ENCODE assay signal across 8 mouse cellular contexts in the genomic region with DNA sequence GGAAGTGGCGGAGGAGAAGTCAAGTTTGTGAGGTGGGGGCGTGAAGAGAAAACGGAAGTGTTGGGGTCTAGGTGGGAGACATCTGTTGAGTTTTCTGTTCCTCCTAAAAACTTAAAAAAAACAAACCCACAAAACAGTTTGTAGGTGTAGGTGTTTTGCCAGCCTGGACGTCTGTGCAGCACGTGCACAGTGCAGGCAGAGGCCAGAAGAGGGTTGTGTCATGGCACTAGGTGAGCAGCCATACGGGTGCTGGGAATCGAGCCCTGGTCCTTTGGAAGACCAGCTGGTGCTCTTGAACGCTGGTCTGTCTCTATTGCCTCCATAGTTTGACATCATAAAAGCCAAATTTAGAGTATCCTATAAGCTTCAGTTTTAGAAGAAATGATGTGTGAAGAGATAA. TPM values are rescaled to one million over a fixed set of nuclear protein-coding genes. Genes with fewer than 3 reads are reported as not detected.
DNase-seq lines count a peak whose midpoint lies in the region; ATAC-seq and TF ChIP-seq lines count a peak whose summit lies in the region.

No protein-coding gene starts in this region.

- DNase-seq in heart, postnatal 0 days (ENCODE audit: low spot score) = no peak
- DNase-seq in heart, adult 18-20 months = no peak
- peak; percentile 44 for DNase-seq in ZHBTc4 (ENCODE audit: low read depth, low spot score)
- DNase-seq in liver, postnatal 0 days = peak; percentile 21
- no peak for DNase-seq in natural killer cell, adult 2 months (ENCODE audit: low spot score in 2 of 2)
- no peak for DNase-seq in right cerebral cortex, postnatal 10 days (ENCODE audit: low spot score in 2 of 2)

- WGBS in heart, postnatal 0 days = 10% methylated on average over 8 of the region's 8 CpGs
- WGBS in forebrain, embryonic 15.5 days = 15% methylated on average over 8 of the region's 8 CpGs
- 9% methylated on average over 8 of the region's 8 CpGs for WGBS in liver, postnatal 0 days (ENCODE audit: insufficient replicate concordance)

- H3K4me3 ChIP-seq in heart, postnatal 0 days (ENCODE audit: low read depth, low read length) = peak overlapping the region; percentile 74
- H3K4me3 ChIP-seq in forebrain, embryonic 15.5 days = peak overlapping the region; percentile 75
- peak overlapping the region; percentile 88 for H3K4me3 ChIP-seq in liver, postnatal 0 days (ENCODE audit: low read depth, low read length)

- peaks cover 11% of the 10 kb centered on the region for H3K4me1 ChIP-seq in heart, postnatal 0 days (ENCODE audit: control insufficient read depth, insufficient read depth)
- peaks cover 21% of the 10 kb centered on the region for H3K4me1 ChIP-seq in forebrain, embryonic 15.5 days
- peaks cover 17% of the 10 kb centered on the region for H3K4me1 ChIP-seq in liver, postnatal 0 days (ENCODE audit: insufficient read depth)

- peak overlapping the region; percentile 67 for H3K9ac ChIP-seq in heart, postnatal 0 days (replicated peaks; ENCODE audit: low read depth, low read length)
- H3K9ac ChIP-seq in forebrain, embryonic 15.5 days (replicated peaks) = peak overlapping the region; percentile 84
- peak overlapping the region; percentile 91 for H3K9ac ChIP-seq in liver, postnatal 0 days (replicated peaks)

- no peaks in the 10 kb centered on the region for H3K9me3 ChIP-seq in heart, postnatal 0 days (replicated peaks; ENCODE audit: control insufficient read depth, low read length)
- no peaks in the 10 kb centered on the region for H3K9me3 ChIP-seq in forebrain, embryonic 15.5 days
- no peaks in the 10 kb centered on the region for H3K9me3 ChIP-seq in liver, postnatal 0 days (ENCODE audit: low read length)

- no peaks in the 10 kb centered on the region for H3K27me3 ChIP-seq in heart, postnatal 0 days (ENCODE audit: control insufficient read depth, insufficient read depth, low read length)
- H3K27me3 ChIP-seq in forebrain, embryonic 15.5 days = no peaks in the 10 kb centered on the region
- H3K27me3 ChIP-seq in liver, postnatal 0 days (ENCODE audit: insufficient read depth, low read length) = no peaks in the 10 kb centered on the region

- peak overlapping the region; percentile 90 for H3K27ac ChIP-seq in heart, postnatal 0 days (ENCODE audit: low read depth)
- peak overlapping the region; percentile 95 for H3K27ac ChIP-seq in forebrain, embryonic 15.5 days (replicated peaks)
- H3K27ac ChIP-seq in liver, postnatal 0 days (ENCODE audit: low read depth) = peak overlapping the region; percentile 96

- peak overlapping the region; percentile 71 for H3K4me2 ChIP-seq in heart, postnatal 0 days (ENCODE audit: low read depth, low read length)
- H3K4me2 ChIP-seq in forebrain, embryonic 15.5 days (replicated peaks) = peak overlapping the region; percentile 83
- H3K4me2 ChIP-seq in liver, postnatal 0 days (ENCODE audit: low read depth, low read length) = peak overlapping the region; percentile 98

- no peak for TF ChIP-seq CTCF in heart, postnatal 0 days (IDR thresholded peaks at IDR 0.05; ENCODE audit: low read depth)
- no peak for TF ChIP-seq CTCF in liver, postnatal 0 days (IDR thresholded peaks at IDR 0.05; ENCODE audit: low read depth)

- H3K36me3 ChIP-seq in heart, postnatal 0 days (replicated peaks; ENCODE audit: control insufficient read depth, insufficient read depth, low read length) = peaks cover 26% of the 10 kb centered on the region
- peaks cover 28% of the 10 kb centered on the region for H3K36me3 ChIP-seq in forebrain, embryonic 15.5 days
- H3K36me3 ChIP-seq in liver, postnatal 0 days (replicated peaks; ENCODE audit: insufficient read depth, low read length) = peaks cover 11% of the 10 kb centered on the region; the same call in 1 of the 2 replicates

- no peak for TF ChIP-seq EP300 in heart, postnatal 0 days (IDR thresholded peaks at IDR 0.05; ENCODE audit: low read depth)
- no peak for TF ChIP-seq EP300 in liver, postnatal 0 days (IDR thresholded peaks at IDR 0.05; ENCODE audit: low read depth)

- ATAC-seq in heart, postnatal 0 days (ENCODE audit: insufficient read depth, low read depth) = no peak
- no peak for ATAC-seq in forebrain, embryonic 15.5 days (replicated peaks)
- ATAC-seq in liver, postnatal 0 days = peak; percentile 22; the same call in 1 of the 2 replicates
- no peak for ATAC-seq in monocyte, adult 5-6 weeks (replicated peaks; ENCODE audit: insufficient number of reproducible peaks, low FRiP score, low TSS enrichment, poor library complexity, severe bottlenecking)

RNA-seq across cellular contexts. Expression of a gene that starts 0.6 kb away (rescaled TPM):
- total RNA-seq in heart, postnatal 0 days (2014; rRNA removed; ENCODE audit: low replicate concordance) = 3.6 and 5.2 TPM in 2 replicates
- 12.7 and 16.2 TPM in 2 replicates for polyA plus RNA-seq in heart, postnatal 0 days (2015; fragmentation: Nextera tagmentation; extraction: Ambion mirVana)
- 10 to 100 TPM; 16.4 to 17.3 TPM for total RNA-seq in heart, adult 18-20 months (2021)
- polyA plus RNA-seq in forebrain, embryonic 15.5 days (2015; fragmentation: Nextera tagmentation; extraction: Ambion mirVana) = 54.3 and 55.5 TPM in 2 replicates
- polyA plus RNA-seq in liver, postnatal 0 days (2015; fragmentation: Nextera tagmentation; extraction: Ambion mirVana) = 7.2 and 8.4 TPM in 2 replicates
- total RNA-seq in monocyte, adult 5-6 weeks (2017) = 26.1 to 29.5 TPM (median 28.1 TPM) in 3 replicates

RNA-seq across cellular contexts. Expression of a gene that starts 46.8 kb away (rescaled TPM):
- 78.4 and 94.3 TPM in 2 replicates for total RNA-seq in heart, postnatal 0 days (2014; rRNA removed; ENCODE audit: low replicate concordance)
- 62.9 and 69.4 TPM in 2 replicates for polyA plus RNA-seq in heart, postnatal 0 days (2015; fragmentation: Nextera tagmentation; extraction: Ambion mirVana)
- total RNA-seq in heart, adult 18-20 months (2021) = 100 to 1,000 TPM; 195 to 223 TPM
- 58.3 and 59.8 TPM in 2 replicates for polyA plus RNA-seq in forebrain, embryonic 15.5 days (2015; fragmentation: Nextera tagmentation; extraction: Ambion mirVana)
- polyA plus RNA-seq in liver, postnatal 0 days (2015; fragmentation: Nextera tagmentation; extraction: Ambion mirVana) = 24.1 and 30.1 TPM in 2 replicates
- total RNA-seq in monocyte, adult 5-6 weeks (2017) = 110 to 123 TPM (median 118 TPM) in 3 replicates

RNA-seq across cellular contexts. Expression of a gene that starts 59.5 kb away (rescaled TPM):
- total RNA-seq in heart, postnatal 0 days (2014; rRNA removed; ENCODE audit: low replicate concordance) = 9.0 TPM in 2 replicates
- polyA plus RNA-seq in heart, postnatal 0 days (2015; fragmentation: Nextera tagmentation; extraction: Ambion mirVana) = 1.8 and 2.3 TPM in 2 replicates
- total RNA-seq in heart, adult 18-20 months (2021) = 1 to 10 TPM; 5.8 to 6.3 TPM
- 10.0 and 10.1 TPM in 2 replicates for polyA plus RNA-seq in forebrain, embryonic 15.5 days (2015; fragmentation: Nextera tagmentation; extraction: Ambion mirVana)
- polyA plus RNA-seq in liver, postnatal 0 days (2015; fragmentation: Nextera tagmentation; extraction: Ambion mirVana) = 1.3 and 1.4 TPM in 2 replicates
- total RNA-seq in monocyte, adult 5-6 weeks (2017) = 8.0 to 14.0 TPM (median 9.5 TPM) in 3 replicates

Comparison
In these comparisons a context has a peak if more than half of its experiments do, and no peak if none do; other contexts are left out.
1. DNase-seq: peak in ZHBTc4 (single experiment) and liver, postnatal 0 days (single experiment); none in heart, postnatal 0 days (single experiment), heart, adult 18-20 months (0 of 2), natural killer cell, adult 2 months (0 of 2) and right cerebral cortex, postnatal 10 days (0 of 2).
2. Peak in every context shown above with its lines, with median percentiles within 50 percentile points of each other: H3K27ac ChIP-seq, H3K4me2 ChIP-seq, H3K4me3 ChIP-seq and H3K9ac ChIP-seq.